Mouse (Mus musculus) liver, postnatal 0 days (tissue): ENCODE results near the gene Olfr520.

Experiments
- CTCF ChIP-seq: sonication (generic); IDR thresholded peaks from 2 replicates; pipeline ENCODE4 v1.5.1; 2016; ENCODE audit warnings: antibody characterized with exemption, low read depth
- EP300 ChIP-seq: IDR thresholded peaks from 2 replicates; pipeline ENCODE4 v1.6.1; 2016; ENCODE audit warnings: antibody characterized with exemption, low read depth, mild to moderate bottlenecking

- no peak for TF ChIP-seq CTCF
- TF ChIP-seq EP300: no peak
Measured at GRCm38 (mm10) chr7:99781385-99781784, 51.3 kb downstream of the Olfr520 start.
